Mouse (Mus musculus) lung, adult 2 months (tissue): ENCODE data around the gene Serhl.

ENCODE experiments used
- CTCF ChIP-seq: fragments of 200-500 bp; IDR thresholded peaks from 2 replicates; pipeline ENCODE4 v1.5.1; 2011; ENCODE audit warnings: mild to moderate bottlenecking, low read length, control low read depth; ENCODE audit not compliant: insufficient read depth
- POLR2A ChIP-seq: fragments of 200-500 bp; IDR thresholded peaks from 2 replicates; pipeline ENCODE4 v1.6.1; 2011; ENCODE audit warnings: low read depth, mild to moderate bottlenecking, control low read depth, low read length, borderline replicate concordance; ENCODE audit errors: extremely low read depth

- TF ChIP-seq POLR2A (no peak), CTCF (no peak)
Measured at GRCm38 (mm10) chr15:83040156-83040555, 49.1 kb upstream of the Serhl start.
